Mouse (Mus musculus): Measurements from ENCODE around the gene Gm10770.

GRCm38 (mm10) chr2:150173833-150174232 is 5.6 kb downstream of the Gm10770 start:
- TF ChIP-seq GATA1 (IDR thresholded peaks at IDR 0.05; ENCODE audit: borderline replicate concordance, low read length), result no peak
- TF ChIP-seq FLI1 (IDR thresholded peaks at IDR 0.05; ENCODE audit: low read length), result no peak
